In genomic region chr2:173134695-173135094, GRCm38 (mm10) we compare ENCODE assay signal across 19 mouse cellular contexts. TPM values are rescaled to one million over a fixed set of nuclear protein-coding genes. Genes with fewer than 3 reads are reported as not detected.
"Had no signal": no experiment of that assay in that cellular context is flagged by ENCODE, and none has a peak within 500 bp of the region (broad histone marks: within the 10 kb centered on the region; RNA-seq: fewer than 3 reads in every experiment).

No protein-coding gene starts in this region.

- H3K4me1 ChIP-seq: limb, embryonic 15.5 days; liver, embryonic 12.5 days had no signal

- ATAC-seq: liver, embryonic 12.5 days had no signal

- H3K4me3 ChIP-seq: limb, embryonic 15.5 days; liver, embryonic 12.5 days; midbrain, embryonic 10.5 days; neural tube, embryonic 12.5 days had no signal

- H3K27me3 ChIP-seq: limb, embryonic 15.5 days; neural tube, embryonic 12.5 days had no signal

- DNase-seq: layer of hippocampus, adult 9-11 months; layer of hippocampus, postnatal 36 days; lung, embryonic 14.5 days; lung, postnatal 10 days; lung, postnatal 4 days; midbrain, embryonic 14.5 days; spleen, adult 18-20 months; thymus, adult 18-20 months; thymus, postnatal 14 days had no signal

- H3K4me2 ChIP-seq: limb, embryonic 15.5 days; liver, embryonic 12.5 days; lung, embryonic 14.5 days; neural tube, embryonic 12.5 days had no signal

- H3K36me3 ChIP-seq: limb, embryonic 15.5 days; liver, embryonic 12.5 days; midbrain, embryonic 10.5 days; neural tube, embryonic 12.5 days had no signal

- H3K27ac ChIP-seq: kidney, postnatal 0 days; limb, embryonic 15.5 days; liver, embryonic 12.5 days; midbrain, embryonic 10.5 days; neural tube, embryonic 12.5 days had no signal

- H3K9me3 ChIP-seq: limb, embryonic 15.5 days; liver, embryonic 12.5 days; midbrain, embryonic 10.5 days; neural tube, embryonic 12.5 days had no signal

- H3K9ac ChIP-seq: limb, embryonic 15.5 days; liver, embryonic 12.5 days; lung, embryonic 14.5 days; neural tube, embryonic 12.5 days had no signal

RNA-seq across cellular contexts. Expression of gene Ctcfl, which starts 15.4 kb away (rescaled TPM):
- total RNA-seq: layer of hippocampus, adult 18-20 months; layer of hippocampus, postnatal 36 days; megakaryocyte, adult 5-6 weeks; monocyte, adult 5-6 weeks; neutrophil, adult 5-6 weeks had no signal
- polyA plus RNA-seq: kidney, postnatal 0 days; midbrain, embryonic 14.5 days had no signal

RNA-seq across cellular contexts. Expression of gene Pck1, which starts 18.2 kb away (rescaled TPM):
- total RNA-seq: layer of hippocampus, adult 18-20 months; layer of hippocampus, postnatal 36 days; left cerebral cortex, postnatal 25 days; megakaryocyte, adult 5-6 weeks; monocyte, adult 5-6 weeks; neutrophil, adult 5-6 weeks had no signal
- polyA plus RNA-seq: lung, embryonic 14.5 days; midbrain, embryonic 10.5 days; midbrain, embryonic 14.5 days; neural tube, embryonic 12.5 days had no signal
